Mouse (Mus musculus) megakaryocyte, embryonic 14.5 days (primary cell): ENCODE measurements around the gene Tmem208.

Experiments
- FLI1 ChIP-seq: IDR thresholded peaks from 2 replicates; pipeline ENCODE4 v1.6.1; 2012; ENCODE audit warnings: low read length, inconsistent platforms, mixed read lengths
- GATA1 ChIP-seq: IDR thresholded peaks from 3 replicates; pipeline ENCODE4 v1.6.1; 2012; ENCODE audit warnings: mixed read lengths, low read length, inconsistent platforms, borderline replicate concordance

- no peak for TF ChIP-seq GATA1
- no peak for TF ChIP-seq FLI1
These were observed 16.6 kb downstream of the Tmem208 start for GRCm38 (mm10) chr8:105342768-105343167.
